Mouse (Mus musculus) cerebellum, adult 2 months (tissue): ENCODE data around the gene Csf2. TPM values are rescaled to one million over a fixed set of nuclear protein-coding genes. Genes with fewer than 3 reads are reported as not detected.

ENCODE experiments used
- DNase-seq, 2 experiments: peaks; one replicate each; pipeline ENCODE4 v3.0.0; 2021
- H3K27ac ChIP-seq: fragments of 200-500 bp; 2 replicates; pipeline ENCODE4 v1.5.1; 2012; ENCODE audit warnings: low read length, control low read depth, inconsistent platforms; ENCODE audit not compliant: insufficient read depth
- H3K27me3 ChIP-seq: fragments of 200-500 bp; 2 replicates; pipeline ENCODE4 v1.6.1; 2012; ENCODE audit warnings: inconsistent platforms, mild to moderate bottlenecking, low read length, moderate library complexity; ENCODE audit not compliant: control insufficient read depth, insufficient read depth
- H3K4me1 ChIP-seq: fragments of 200-500 bp; 2 replicates; pipeline ENCODE4 v1.6.1; 2011; ENCODE audit warnings: low read length; ENCODE audit not compliant: control insufficient read depth, insufficient read depth
- H3K4me3 ChIP-seq: fragments of 200-500 bp; replicated peaks from 2 replicates; pipeline ENCODE3; 2011; ENCODE audit warnings: mild to moderate bottlenecking, low read depth, low read length, control low read depth; ENCODE audit not compliant: insufficient read depth
- CTCF ChIP-seq: fragments of 200-500 bp; IDR thresholded peaks from 2 replicates; pipeline ENCODE4 v1.5.1; 2011; ENCODE audit warnings: low read depth, mild to moderate bottlenecking, control low read depth, low read length, moderate library complexity, borderline replicate concordance; ENCODE audit not compliant: insufficient read depth
- POLR2A ChIP-seq: fragments of 200-500 bp; IDR thresholded peaks from 2 replicates; pipeline ENCODE4 v1.6.1; 2011; ENCODE audit warnings: low read length, control low read depth, borderline replicate concordance; ENCODE audit not compliant: insufficient read depth
- WGBS: fragments of 180-500 bp; shearing (Covaris S2); methylation state at CpG from one replicate; pipeline ENCODE4 v1.1.7; 2018; 5-methylcytosine and 5-hydroxymethylcytosine counted together
- polyA plus RNA-seq: library from polyadenylated mRNA; depleted of rRNA; stranded (reverse); fragments of >200 nt; gene quantifications from 2 replicates; pipeline ENCODE4 v1.2.3, GENCODE M21; 2012; rRNA removed

The Csf2 gene
- polyA plus RNA-seq, 1 experiment, result not detected

DNA sequence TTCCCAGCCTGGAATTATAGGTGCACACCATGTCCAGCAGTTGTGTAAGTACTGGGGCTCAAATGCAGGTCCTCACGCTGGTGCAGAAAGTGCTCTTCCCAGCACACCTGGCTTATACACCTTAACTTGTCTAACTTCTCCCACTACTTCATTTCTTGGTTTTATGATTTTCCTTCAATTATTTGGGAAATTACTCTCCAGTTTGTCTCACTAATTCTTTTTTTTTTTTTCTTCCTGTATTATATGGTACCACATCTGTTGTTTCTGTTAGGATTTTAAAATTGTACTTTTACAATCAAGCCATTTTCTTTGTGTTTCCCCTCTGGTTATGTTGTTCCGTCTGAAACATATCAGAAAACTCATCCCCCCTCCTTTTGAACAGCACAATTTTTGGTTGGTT, 44.7 kb downstream of the Csf2 start:
- TF ChIP-seq CTCF, result no peak
- no peak for TF ChIP-seq POLR2A
- Histone ChIP-seq H3K4me3 (no peak overlapping the region), H3K4me1 (no peaks in the 10 kb centered on the region), H3K27ac (no peak overlapping the region), H3K27me3 (no peaks in the 10 kb centered on the region)
- WGBS, result 96% methylated on average over 2 of the region's 2 CpGs
- no peak for DNase-seq

DNA sequence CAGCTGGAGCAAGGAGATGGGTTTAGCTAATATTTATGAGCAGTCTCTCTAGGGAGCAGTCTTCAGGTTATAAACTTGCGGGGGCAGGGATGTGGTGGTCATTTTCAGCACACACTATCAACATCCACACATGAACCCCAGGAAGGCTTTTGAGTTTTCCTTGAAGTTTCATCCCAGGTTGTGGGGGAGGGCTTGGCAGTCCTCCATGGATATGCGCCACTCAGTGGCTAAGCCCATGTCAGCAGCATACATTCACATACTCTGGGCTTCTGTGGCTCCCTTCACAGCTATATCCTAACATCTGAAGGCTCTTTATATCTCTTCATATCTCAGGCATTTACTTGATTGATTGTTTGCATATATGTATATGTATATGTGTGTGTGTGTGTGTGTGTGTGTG, 46.3 kb downstream of the Csf2 start:
- DNase-seq, result no peak
- Histone ChIP-seq H3K4me1 (no peaks in the 10 kb centered on the region), H3K27me3 (no peaks in the 10 kb centered on the region), H3K4me3 (no peak overlapping the region), H3K27ac (no peak overlapping the region)
- TF ChIP-seq CTCF (peak; percentile 3; the same call in 1 of the 2 replicates), POLR2A (no peak)
- WGBS, result 85% methylated on average over 2 of the region's 2 CpGs

DNA sequence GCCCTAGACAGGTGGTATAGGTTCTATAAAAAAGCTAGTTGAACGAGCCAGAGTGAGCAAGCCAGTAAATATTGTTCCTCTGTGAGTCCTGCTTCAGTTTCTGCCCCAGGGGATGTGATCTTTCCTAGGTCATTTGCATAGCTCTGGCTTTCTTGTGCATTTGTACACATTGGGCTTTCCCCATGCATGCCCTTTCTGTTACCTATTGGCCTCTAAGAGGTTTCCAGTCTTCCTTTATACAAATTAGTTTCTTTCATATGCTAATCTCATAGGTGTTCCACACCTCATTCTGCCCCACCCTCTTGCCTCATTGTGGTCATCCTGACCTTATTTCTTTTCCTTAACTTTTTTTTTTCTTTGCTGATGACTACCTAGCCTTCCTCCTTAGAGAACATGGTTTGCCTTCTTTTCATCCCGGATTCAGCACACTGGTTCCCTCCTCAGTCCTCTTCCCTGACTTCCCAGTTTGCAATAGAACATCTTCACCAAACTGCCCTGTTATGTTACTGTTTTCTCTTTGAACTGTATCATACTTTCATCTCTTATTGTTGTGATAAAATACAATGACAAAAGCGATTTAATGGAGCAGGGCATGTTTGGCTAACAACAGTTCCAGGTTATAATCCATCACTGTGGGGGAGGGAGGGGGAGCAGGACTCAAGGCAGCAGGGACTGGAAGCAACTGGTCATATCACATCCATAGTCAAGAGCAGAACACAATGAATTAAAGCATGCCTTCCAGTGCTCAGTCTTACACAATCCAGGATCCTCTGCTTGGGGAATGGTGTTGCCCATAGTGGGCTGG, 47.4 kb downstream of the Csf2 start:
- Histone ChIP-seq H3K4me1 (no peaks in the 10 kb centered on the region; the same call in 1 of the 2 replicates), H3K27me3 (no peaks in the 10 kb centered on the region), H3K27ac (no peak overlapping the region), H3K4me3 (no peak overlapping the region)
- 78% methylated on average over 3 of the region's 3 CpGs for WGBS
- DNase-seq, result no peak
- no peak for TF ChIP-seq CTCF
- TF ChIP-seq POLR2A, result no peak

DNA sequence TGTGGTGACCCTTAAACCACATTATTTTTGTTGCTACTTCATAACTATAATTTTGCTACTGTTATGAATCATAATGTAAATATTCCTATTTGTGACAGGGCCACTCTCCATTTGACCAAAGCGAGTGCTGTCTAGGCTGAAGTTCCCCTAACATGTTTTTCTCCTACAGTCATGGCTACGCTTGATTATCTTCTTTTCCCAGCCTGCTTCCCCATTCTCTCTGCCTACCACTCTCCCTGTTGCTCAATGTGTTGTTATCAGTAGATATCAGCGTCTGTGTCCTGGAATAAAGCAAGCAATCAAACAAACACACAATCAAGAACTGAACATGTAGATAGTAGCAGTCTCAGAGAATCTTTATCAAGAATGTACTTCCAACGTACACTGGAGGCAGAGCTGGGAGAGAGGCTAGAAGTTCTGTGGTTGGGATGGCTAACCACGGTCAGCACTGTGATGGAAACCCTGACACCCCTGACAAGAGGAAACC, 48.1 kb downstream of the Csf2 start:
- TF ChIP-seq POLR2A (no peak), CTCF (no peak)
- Histone ChIP-seq H3K27ac (no peak overlapping the region), H3K27me3 (no peaks in the 10 kb centered on the region), H3K4me3 (no peak overlapping the region), H3K4me1 (peaks cover 3% of the 10 kb centered on the region; the same call in 1 of the 2 replicates)
- 95% methylated on average over 5 of the region's 5 CpGs for WGBS
- DNase-seq, result no peak

Other genes starting within 250 kb of the Csf2 start
- gene Slc22a4, start 221.6 kb downstream of the Csf2 start, polyA plus RNA-seq, result 53.6 and 61.9 TPM in 2 replicates
- gene Pdlim4, start 180.7 kb downstream of the Csf2 start, polyA plus RNA-seq, result 16.9 and 18.6 TPM in 2 replicates
- 13.6 and 14.2 TPM in 2 replicates for gene P4ha2, start 149.6 kb downstream of the Csf2 start, polyA plus RNA-seq
- not detected in 2 replicates for gene Il3, start 17.6 kb upstream of the Csf2 start, polyA plus RNA-seq
- gene Acsl6, start 54.1 kb upstream of the Csf2 start, polyA plus RNA-seq, result 189 and 194 TPM in 2 replicates
- gene Meikin, start 121.0 kb upstream of the Csf2 start, polyA plus RNA-seq, result not detected in 2 replicates
- 14.8 and 16.2 TPM in 2 replicates for gene Fnip1, start 188.5 kb upstream of the Csf2 start, polyA plus RNA-seq